Mouse (Mus musculus): ENCODE data around the gene Mlxip. TPM values are rescaled to one million over a fixed set of nuclear protein-coding genes. Genes with fewer than 3 reads are reported as not detected.

Gene Mlxip
- polyA plus RNA-seq (2016; fragmentation: Nextera tagmentation; extraction: Ambion mirVana): 14.2 TPM in 2 replicates

- peak; percentile 97 for ATAC-seq (ENCODE audit: insufficient number of reproducible peaks, low FRiP score)
- Histone ChIP-seq H3K36me3 (no peaks in the 10 kb centered on the region), H3K27ac (ENCODE audit: poor library complexity, severe bottlenecking) (peak within 1 kb of the TSS; percentile 89), H3K27me3 (replicated peaks) (no peaks in the 10 kb centered on the region), H3K9ac (peak within 1 kb of the TSS; percentile 93), H3K9me3 (replicated peaks) (no peaks in the 10 kb centered on the region), H3K4me1 (replicated peaks) (peaks cover 56% of the 10 kb centered on the region), H3K4me2 (peak within 1 kb of the TSS; percentile 83), H3K4me3 (peak within 1 kb of the TSS; percentile 93)
- under 1% methylated on average over 42 of the region's 50 CpGs for WGBS
Measured at GRCm38 (mm10) chr5:123394303-123394956, at the start of gene Mlxip. Gene Mlxip (plus strand): TSS chr5:123394798.

- Histone ChIP-seq H3K27me3 (replicated peaks) (no peaks in the 10 kb centered on the region), H3K36me3 (peaks cover 4% of the 10 kb centered on the region; the same call in 1 of the 2 replicates), H3K4me3 (peak overlapping the region; percentile 75), H3K4me1 (replicated peaks) (peaks cover 35% of the 10 kb centered on the region), H3K27ac (ENCODE audit: poor library complexity, severe bottlenecking) (peak overlapping the region; percentile 97), H3K4me2 (peak overlapping the region; percentile 92), H3K9me3 (replicated peaks) (no peaks in the 10 kb centered on the region), H3K9ac (peak overlapping the region; percentile 98)
- ATAC-seq (ENCODE audit: insufficient number of reproducible peaks, low FRiP score): peak; percentile 58
- under 1% methylated on average over 77 of the region's 87 CpGs for WGBS
Measured at GRCm38 (mm10) chr5:123344963-123345852, 49.4 kb upstream of the Mlxip start.

DNA sequence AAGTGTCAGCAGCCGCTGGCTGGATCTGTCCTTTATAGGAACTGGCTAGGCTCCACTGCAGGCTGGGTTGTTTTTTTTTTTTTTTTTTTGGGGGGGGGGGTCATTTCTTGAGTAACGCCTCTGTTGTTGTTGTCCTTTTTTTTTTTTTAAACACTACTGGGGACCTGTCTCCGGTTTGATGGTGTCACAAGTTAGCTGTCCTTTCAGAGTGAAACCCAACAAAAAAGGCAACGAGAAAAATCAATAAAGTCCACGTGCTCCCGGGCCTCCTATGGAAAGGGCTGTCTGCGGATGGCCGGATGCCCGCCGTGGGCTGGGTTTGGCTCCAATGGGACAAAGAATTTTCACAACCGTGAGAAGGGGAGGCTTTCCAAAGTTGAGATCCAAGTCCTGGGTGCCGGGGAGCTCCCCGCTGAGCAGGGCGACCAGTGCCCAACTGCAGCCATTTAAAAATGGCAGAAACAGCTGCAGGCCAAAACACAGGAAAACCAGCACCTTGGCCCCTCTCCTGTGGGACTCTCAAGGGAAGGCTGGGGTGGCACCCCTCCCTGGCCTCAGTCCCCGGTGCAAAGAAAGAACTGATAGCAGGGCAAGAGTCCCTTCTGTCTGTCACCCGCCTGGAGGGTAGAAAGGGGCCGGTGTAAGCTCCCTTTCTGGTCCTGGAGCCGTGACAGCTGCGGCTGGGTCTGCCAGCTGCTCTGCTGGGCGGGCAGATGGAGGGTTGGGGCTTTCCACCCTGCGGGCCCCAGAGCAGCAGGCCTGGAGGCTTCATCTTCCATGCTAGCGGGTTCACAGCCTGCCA is 48.5 kb upstream of the Mlxip start:
- 3% methylated on average over 22 of the region's 22 CpGs for WGBS

DNA sequence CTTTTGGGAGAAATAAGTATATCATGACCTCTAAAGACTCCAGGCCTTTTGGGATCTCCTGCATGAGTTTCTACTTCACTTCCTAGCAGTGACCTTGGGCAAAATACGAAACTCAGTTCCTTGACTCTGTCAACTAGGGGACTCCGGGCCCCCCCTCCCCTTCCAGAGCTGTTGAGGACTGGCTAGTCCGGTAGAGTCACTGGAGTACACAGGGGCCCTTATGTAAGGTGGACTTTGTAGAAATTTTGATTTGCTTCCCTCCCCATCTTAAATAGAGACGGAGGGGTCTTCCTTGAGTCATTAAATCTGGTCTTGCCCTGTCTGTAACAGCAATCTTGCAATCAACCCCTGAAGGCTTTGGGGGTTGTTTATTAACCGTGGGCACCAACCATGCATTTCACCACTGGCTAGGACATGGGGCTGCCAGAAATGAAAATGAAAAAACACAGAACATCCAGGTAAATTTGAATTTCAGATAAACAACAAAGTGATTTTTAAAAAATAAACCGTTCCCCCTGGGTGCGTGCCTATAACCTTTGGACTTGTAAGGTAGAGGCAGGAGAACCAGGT is 47.8 kb upstream of the Mlxip start:
- H3K4me2 ChIP-seq: peak overlapping the region; percentile 92
- ATAC-seq (ENCODE audit: insufficient number of reproducible peaks, low FRiP score): no peak
- H3K9me3 ChIP-seq (replicated peaks): no peaks in the 10 kb centered on the region
- peaks cover 50% of the 10 kb centered on the region for H3K4me1 ChIP-seq (replicated peaks)
- H3K27me3 ChIP-seq (replicated peaks): no peaks in the 10 kb centered on the region
- peak overlapping the region; percentile 97 for H3K27ac ChIP-seq (ENCODE audit: poor library complexity, severe bottlenecking)
- H3K9ac ChIP-seq: peak overlapping the region; percentile 98
- peak overlapping the region; percentile 75 for H3K4me3 ChIP-seq
- peaks cover 4% of the 10 kb centered on the region; the same call in 1 of the 2 replicates for H3K36me3 ChIP-seq
- 65% methylated on average over 7 of the region's 7 CpGs for WGBS

More for the DNA sequence above, 48.5 kb upstream of the Mlxip start:
- no peaks in the 10 kb centered on the region for H3K9me3 ChIP-seq (replicated peaks)
- no peaks in the 10 kb centered on the region for H3K27me3 ChIP-seq (replicated peaks)
- peak overlapping the region; percentile 97 for H3K27ac ChIP-seq (ENCODE audit: poor library complexity, severe bottlenecking)
- peak overlapping the region; percentile 92 for H3K4me2 ChIP-seq
- peaks cover 4% of the 10 kb centered on the region; the same call in 1 of the 2 replicates for H3K36me3 ChIP-seq
- peak overlapping the region; percentile 75 for H3K4me3 ChIP-seq
- H3K9ac ChIP-seq: peak overlapping the region; percentile 98
- ATAC-seq (ENCODE audit: insufficient number of reproducible peaks, low FRiP score): no peak
- peaks cover 43% of the 10 kb centered on the region for H3K4me1 ChIP-seq (replicated peaks)

DNA sequence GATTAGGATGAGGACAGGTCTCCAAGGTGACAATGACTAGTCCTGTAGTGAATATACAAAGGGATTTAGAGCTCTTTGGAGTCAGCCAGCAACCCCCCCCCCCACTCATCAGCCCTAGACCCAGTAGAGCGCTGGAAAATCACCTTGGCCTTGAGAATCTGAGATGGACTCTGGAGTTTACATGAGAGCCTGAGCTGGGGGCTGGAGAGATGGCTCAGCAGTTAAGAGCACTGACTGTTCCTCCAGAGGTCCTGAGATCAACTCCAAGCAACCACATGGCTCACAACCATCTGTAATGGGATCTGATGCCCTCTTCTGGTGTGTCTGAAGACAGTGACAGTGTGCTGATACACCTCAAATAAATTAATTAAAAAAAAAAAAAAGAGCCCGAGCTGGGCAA is 46.6 kb upstream of the Mlxip start:
- H3K9me3 ChIP-seq (replicated peaks): no peaks in the 10 kb centered on the region

GRCm38 (mm10) chr5:123350386-123350785 is 44.2 kb upstream of the Mlxip start:
- Histone ChIP-seq H3K4me3 (no peak overlapping the region), H3K9me3 (replicated peaks) (no peaks in the 10 kb centered on the region), H3K9ac (no peak overlapping the region), H3K36me3 (peaks cover 11% of the 10 kb centered on the region), H3K4me1 (replicated peaks) (peaks cover 61% of the 10 kb centered on the region), H3K27me3 (replicated peaks) (no peaks in the 10 kb centered on the region), H3K27ac (ENCODE audit: poor library complexity, severe bottlenecking) (0 out of 2 replicates have a peak overlapping the region, but pooled peaks have one; percentile 7), H3K4me2 (no peak overlapping the region)
- ATAC-seq (ENCODE audit: insufficient number of reproducible peaks, low FRiP score): no peak
- 44% methylated on average over 10 of the region's 10 CpGs for WGBS

More for the DNA sequence above, 46.6 kb upstream of the Mlxip start:
- no peak overlapping the region for H3K4me2 ChIP-seq
- H3K4me3 ChIP-seq: no peak overlapping the region
- ATAC-seq (ENCODE audit: insufficient number of reproducible peaks, low FRiP score): no peak
- no peak overlapping the region for H3K9ac ChIP-seq
- H3K36me3 ChIP-seq: peaks cover 4% of the 10 kb centered on the region; the same call in 1 of the 2 replicates
- H3K27me3 ChIP-seq (replicated peaks): no peaks in the 10 kb centered on the region
- peaks cover 61% of the 10 kb centered on the region for H3K4me1 ChIP-seq (replicated peaks)
- H3K27ac ChIP-seq (ENCODE audit: poor library complexity, severe bottlenecking): no peak overlapping the region
- WGBS: 78% methylated on average over 2 of the region's 2 CpGs

DNA sequence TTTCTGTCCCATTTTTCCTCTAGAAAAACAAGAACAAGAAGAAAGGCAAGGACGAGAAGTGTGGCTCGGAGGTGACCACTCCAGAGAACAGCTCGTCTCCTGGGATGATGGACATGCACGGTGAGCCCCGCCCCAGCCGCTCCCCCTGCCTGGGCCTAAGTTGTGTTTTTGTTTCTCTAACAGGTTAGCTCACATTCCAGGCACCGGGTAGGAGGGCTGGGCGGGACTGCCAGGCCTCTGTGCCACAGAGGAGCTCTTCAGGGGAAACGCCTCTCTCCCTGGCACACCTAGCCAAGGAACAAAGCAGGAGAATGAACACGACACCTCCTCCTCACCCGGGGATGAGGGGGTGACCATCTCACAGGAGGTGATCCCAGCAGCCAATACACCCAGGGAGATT is 38.7 kb upstream of the Mlxip start:
- Histone ChIP-seq H3K4me3 (no peak overlapping the region), H3K4me1 (replicated peaks) (peaks cover 24% of the 10 kb centered on the region), H3K9ac (no peak overlapping the region), H3K4me2 (no peak overlapping the region), H3K9me3 (replicated peaks) (no peaks in the 10 kb centered on the region), H3K27ac (ENCODE audit: poor library complexity, severe bottlenecking) (no peak overlapping the region), H3K36me3 (peaks cover 59% of the 10 kb centered on the region), H3K27me3 (replicated peaks) (no peaks in the 10 kb centered on the region)
- 83% methylated on average over 11 of the region's 11 CpGs for WGBS
- ATAC-seq (ENCODE audit: insufficient number of reproducible peaks, low FRiP score): no peak

DNA sequence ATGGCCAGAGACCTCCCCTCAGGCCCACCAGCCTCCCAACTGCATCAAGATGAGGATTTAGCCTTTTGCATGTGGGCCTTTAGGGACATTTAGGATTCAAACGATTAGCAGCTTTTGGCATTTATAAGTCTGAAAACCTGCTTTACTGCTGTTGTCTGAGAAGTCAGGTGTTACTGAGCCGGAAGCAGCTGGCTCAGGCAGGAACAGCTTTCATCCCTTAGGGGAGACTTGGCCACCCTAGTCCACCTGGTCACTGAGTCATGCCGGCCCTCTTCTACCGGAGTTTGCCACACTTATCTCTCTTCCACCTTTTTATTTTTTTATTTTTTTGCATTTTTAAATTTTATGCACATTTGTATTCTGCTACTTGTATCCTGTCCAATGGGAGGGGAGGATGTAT is 37.3 kb upstream of the Mlxip start:
- Histone ChIP-seq H3K4me2 (no peak overlapping the region), H3K36me3 (peaks cover 73% of the 10 kb centered on the region), H3K27me3 (replicated peaks) (no peaks in the 10 kb centered on the region), H3K4me3 (no peak overlapping the region), H3K9me3 (replicated peaks) (no peaks in the 10 kb centered on the region), H3K4me1 (replicated peaks) (peaks cover 12% of the 10 kb centered on the region), H3K27ac (ENCODE audit: poor library complexity, severe bottlenecking) (no peak overlapping the region), H3K9ac (no peak overlapping the region)
- WGBS: 90% methylated on average over 4 of the region's 4 CpGs
- ATAC-seq (ENCODE audit: insufficient number of reproducible peaks, low FRiP score): no peak

DNA sequence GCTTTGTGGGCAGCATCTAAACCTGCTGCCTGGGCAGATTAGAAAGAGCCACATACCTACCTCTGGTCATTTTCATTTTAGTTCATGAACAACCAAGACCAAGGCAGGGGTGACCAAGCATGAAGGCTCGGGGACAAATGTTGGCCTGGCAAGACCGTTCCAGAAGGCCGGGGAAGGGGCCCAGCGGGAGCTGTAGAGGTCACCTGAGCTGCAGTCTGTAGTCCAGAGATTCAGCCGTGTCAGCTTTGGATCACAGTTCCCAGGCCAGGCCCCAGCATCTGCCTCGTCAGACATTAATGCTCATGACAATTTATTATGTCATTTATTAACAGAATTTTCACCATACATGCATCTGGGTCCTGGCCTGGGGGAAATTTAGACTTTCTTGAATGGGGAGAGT is 35.2 kb upstream of the Mlxip start:
- Histone ChIP-seq H3K36me3 (peaks cover 94% of the 10 kb centered on the region), H3K9me3 (replicated peaks) (no peaks in the 10 kb centered on the region), H3K27me3 (replicated peaks) (no peaks in the 10 kb centered on the region), H3K4me3 (no peak overlapping the region), H3K27ac (ENCODE audit: poor library complexity, severe bottlenecking) (no peak overlapping the region), H3K4me2 (no peak overlapping the region), H3K4me1 (replicated peaks) (peaks cover 11% of the 10 kb centered on the region), H3K9ac (no peak overlapping the region)
- no peak for ATAC-seq (ENCODE audit: insufficient number of reproducible peaks, low FRiP score)
- 92% methylated on average over 6 of the region's 6 CpGs for WGBS

DNA sequence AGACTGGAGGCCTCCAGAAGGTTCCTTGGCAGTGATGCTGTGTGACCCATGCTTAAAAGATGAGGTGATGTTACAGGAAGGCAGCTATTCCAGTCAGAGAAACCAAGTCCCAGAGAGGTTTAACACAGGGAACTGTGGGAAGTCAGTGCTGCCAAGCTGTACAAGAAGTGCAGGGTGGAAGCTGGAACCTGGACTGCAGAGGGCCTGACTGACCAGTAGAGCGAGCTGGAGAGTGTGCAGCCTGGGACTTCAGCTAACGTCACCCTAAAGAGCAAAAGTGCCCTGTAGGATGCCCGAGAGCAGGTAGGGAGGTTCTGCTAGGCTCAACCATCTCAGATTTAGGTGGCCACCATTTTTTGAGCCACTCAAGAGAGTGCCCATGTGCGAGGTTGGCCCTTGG is 31.7 kb upstream of the Mlxip start:
- Histone ChIP-seq H3K36me3 (peaks cover 82% of the 10 kb centered on the region), H3K4me2 (no peak overlapping the region), H3K4me1 (replicated peaks) (peaks cover 19% of the 10 kb centered on the region), H3K9me3 (replicated peaks) (no peaks in the 10 kb centered on the region), H3K27ac (ENCODE audit: poor library complexity, severe bottlenecking) (no peak overlapping the region), H3K4me3 (no peak overlapping the region), H3K27me3 (replicated peaks) (no peaks in the 10 kb centered on the region), H3K9ac (no peak overlapping the region)
- 88% methylated on average over 4 of the region's 4 CpGs for WGBS
- no peak for ATAC-seq (ENCODE audit: insufficient number of reproducible peaks, low FRiP score)

Measured in heart, embryonic 12.5 days (tissue).